Mouse (Mus musculus) erythroid progenitor cell, adult 5-6 weeks (primary cell): Measurements from ENCODE around the gene Ndufc1. TPM values are rescaled to one million over a fixed set of nuclear protein-coding genes. Genes with fewer than 3 reads are reported as not detected.
"Not testable (repeated sequence)": the region's sequence is repeated elsewhere in the genome, so short reads cannot be mapped to it uniquely, and the experiment has no call there.

Experiments
- ATAC-seq: replicated peaks from 2 replicates; pipeline ENCODE4 v1.8.0; 2016; ENCODE audit warnings: moderate number of reproducible peaks, mild to moderate bottlenecking, moderate TSS enrichment, inconsistent platforms; ENCODE audit not compliant: poor library complexity, low FRiP score, severe bottlenecking
- total RNA-seq, 2 experiments: library from RNA; stranded (forward) in 1 of 2; stranded (reverse) in 1 of 2; fragments of 150-400 nt in 1 of 2; fragments of 186-747, 209-891 nt in 1 of 2; gene quantifications; 2 replicates each; pipeline versions ENCODE4 v1.2.3 to v1.2.4; 2015 to 2017; ENCODE audit warnings: low replicate concordance in 2 of 2

Gene Ndufc1
- total RNA-seq (2015; ENCODE audit: low replicate concordance) = 34.2 and 67.1 TPM in 2 replicates
- 9.3 and 17.5 TPM in 2 replicates for total RNA-seq (2017; ENCODE audit: low replicate concordance)

GRCm38 (mm10) chr3:51408561-51409183 is at the start of gene Ndufc1:
Gene Ndufc1, minus strand, starts transcription at chr3:51408988.
- peak; percentile 98 for ATAC-seq

DNA sequence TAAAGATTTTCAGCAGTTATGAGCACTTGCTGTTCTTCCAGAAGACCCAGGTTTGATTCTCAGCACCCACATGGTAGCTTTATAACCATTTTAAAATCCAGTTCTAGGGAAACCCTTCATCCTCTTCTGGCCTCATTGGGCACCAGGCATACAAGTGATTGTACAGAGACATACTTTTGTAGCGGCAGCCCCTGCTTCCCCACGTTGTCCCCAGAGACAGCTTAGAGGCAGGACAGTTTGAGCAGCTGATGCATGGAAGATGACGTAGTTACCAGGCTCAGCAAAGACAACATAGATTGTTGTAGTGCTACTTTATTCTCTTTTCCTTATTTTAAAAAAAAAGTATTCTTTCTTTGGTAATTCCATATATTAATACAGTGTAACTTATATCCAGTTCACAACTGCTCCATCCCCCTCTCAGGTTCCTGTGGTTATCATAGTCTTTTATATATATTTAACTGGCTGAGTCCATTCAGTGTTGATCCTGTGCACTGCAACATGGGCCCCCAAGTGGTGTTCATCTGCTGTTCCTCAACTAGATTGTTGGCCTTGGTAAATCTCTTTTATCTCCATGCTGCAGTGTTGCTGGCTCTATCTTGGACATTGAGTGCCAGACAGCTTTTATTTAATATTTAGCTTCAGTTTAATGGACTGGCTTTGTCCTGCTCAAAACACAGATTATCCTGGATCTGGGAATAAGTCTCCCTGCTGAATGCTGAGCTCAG is 26.2 kb upstream of the Ndufc1 start:
- ATAC-seq = no peak

DNA sequence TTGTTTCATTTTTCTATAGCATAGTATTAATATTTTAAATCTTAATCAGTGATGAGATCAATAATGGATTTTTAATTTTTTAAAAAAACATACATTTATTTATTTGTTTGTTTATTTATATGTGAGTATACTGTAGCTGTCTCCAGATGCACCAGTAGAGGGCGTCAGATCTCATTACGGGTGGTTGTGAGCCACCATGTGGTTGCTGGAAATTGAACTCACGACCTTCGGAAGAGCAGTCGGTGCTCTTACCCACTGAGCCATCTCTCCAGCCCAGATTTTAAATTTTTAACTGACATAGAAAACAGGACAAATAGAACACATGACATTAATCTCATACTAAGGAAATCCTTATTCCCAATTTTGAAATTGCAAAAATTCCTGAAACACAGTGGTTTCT is 25.6 kb upstream of the Ndufc1 start:
- not testable (repeated sequence) for ATAC-seq

DNA sequence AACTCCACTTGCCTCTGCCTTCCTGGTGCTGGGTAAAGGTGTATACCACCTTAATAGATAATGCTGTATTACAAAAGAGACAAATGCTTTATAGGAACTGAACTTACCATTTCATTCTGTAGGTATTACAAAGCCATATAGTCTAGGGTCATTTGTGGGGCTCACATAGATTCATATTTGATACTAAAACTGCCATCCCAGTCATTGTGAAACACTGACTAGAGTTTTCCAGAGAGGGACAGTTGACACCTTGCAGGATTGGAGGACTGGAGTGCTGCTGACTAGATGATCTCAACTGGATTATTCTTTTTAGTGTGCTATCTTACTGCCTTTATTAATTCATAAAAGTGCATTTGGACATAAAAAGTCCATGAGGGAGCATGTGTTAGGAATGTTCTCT is 16.6 kb upstream of the Ndufc1 start:
- no peak for ATAC-seq

DNA sequence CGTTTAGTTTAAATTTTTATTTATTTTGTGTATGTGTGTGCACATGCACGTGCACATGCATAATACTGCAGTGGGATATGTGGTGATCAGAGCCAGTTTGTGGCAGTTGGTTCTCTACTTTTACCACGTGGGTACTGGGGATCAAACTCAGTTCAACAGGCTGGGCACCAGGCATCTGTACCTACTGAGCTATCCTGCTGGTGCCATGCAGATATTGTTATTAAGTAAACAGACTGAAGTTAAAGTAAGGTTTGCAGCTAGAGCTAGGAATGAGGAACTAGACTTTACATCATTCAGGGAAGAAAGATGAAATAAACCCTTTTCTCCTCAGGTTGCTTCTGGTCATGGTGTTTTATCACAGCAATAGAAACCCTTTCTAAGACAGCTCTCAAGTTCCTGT is 13.1 kb upstream of the Ndufc1 start:
- ATAC-seq = no peak

DNA sequence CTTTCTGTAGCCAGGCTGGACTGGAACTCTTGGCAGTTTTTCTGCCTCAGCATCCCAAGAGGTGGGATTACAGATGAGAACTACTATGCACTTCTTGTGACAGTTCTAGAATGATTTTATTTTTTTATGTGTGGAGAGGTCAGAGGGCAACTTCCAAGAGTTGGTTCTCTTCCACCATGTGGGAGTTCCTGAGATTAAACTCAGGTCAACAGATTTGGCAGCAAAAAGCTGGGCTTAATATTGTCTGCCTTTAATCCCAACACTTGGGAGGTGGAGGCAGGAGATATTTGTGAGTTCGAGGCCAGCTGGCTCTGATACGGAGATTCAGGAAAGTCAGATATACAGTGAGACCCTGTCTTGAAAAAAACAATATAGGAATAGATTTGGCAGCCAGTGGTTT is 9.2 kb upstream of the Ndufc1 start:
- ATAC-seq = no peak

GRCm38 (mm10) chr3:51417485-51417884 is 8.7 kb upstream of the Ndufc1 start:
- no peak for ATAC-seq

GRCm38 (mm10) chr3:51417135-51417458 is 8.3 kb upstream of the Ndufc1 start:
- ATAC-seq = 0 out of 2 replicates have a peak, but pooled peaks have one; percentile 2

DNA sequence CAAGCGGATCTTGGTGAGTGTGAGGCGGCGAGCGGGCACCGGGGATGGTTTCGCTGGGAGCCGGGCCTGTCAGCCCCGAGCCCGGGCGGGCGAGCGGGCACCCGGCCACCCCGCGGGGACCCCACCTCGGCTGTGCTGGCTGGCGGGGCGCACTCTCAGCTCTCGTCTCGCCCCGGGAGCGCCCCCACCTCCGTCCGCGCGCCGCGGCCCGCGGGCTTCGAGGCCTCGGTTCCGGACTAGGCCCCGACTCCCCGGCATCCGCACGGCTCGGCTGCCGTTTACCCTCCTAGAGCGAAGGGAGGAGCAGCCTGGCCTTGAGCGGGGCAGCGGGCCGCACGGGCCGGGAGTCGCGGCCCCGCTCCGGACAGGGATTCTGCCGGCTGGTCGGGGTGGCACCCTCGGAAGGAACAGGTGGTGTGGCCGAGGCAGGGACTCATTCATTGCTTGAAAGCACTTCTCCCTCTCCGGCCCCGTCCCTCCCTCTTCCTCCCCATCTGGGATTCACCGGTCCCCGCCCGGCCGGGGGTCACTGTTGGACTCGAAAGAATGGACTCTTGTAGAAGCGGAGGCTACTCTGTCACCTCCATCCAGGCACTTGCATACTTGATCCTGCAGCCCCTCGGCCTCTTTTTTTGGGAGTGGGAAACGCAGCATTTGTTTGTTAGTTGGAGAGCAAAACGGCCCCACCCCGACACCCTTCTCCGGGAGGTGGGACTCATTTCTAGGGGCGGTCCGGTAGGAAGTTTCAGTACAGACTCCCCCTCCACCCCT is 7.8 kb upstream of the Ndufc1 start:
- peak; percentile 28; the same call in 1 of the 2 replicates for ATAC-seq

- peak; percentile 60 for ATAC-seq
Measured at GRCm38 (mm10) chr3:51416073-51416363, 7.2 kb upstream of the Ndufc1 start.

GRCm38 (mm10) chr3:51415098-51416072 is 6.6 kb upstream of the Ndufc1 start, which contains the start of gene Naa15:
Gene Naa15, plus strand, starts transcription at chr3:51415148.
- ATAC-seq = peak; percentile 97

GRCm38 (mm10) chr3:51413276-51413675 is 4.5 kb upstream of the Ndufc1 start:
- ATAC-seq = no peak

DNA sequence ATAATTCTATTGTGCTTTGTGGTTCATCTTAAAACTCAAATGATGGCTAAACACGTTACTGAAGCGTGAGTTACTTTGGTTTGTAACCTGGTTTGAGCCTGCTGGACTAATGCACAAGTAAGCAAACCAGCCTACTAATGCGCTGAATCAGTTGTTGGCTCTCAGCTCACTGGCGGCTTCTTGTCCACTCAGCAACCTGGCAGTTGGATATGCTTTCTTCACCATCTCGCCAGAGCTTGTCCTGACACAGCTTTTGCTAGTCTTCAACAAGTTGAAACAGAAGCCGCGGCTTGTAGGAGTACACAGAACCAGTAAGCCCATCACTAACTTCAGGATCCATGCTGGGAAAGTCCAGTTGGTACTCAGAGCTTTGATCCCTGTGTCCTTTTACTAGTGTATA is 3.7 kb upstream of the Ndufc1 start:
- no peak for ATAC-seq

GRCm38 (mm10) chr3:51407870-51408560 is 773 bp downstream of the Ndufc1 start:
- peak; percentile 40 for ATAC-seq

DNA sequence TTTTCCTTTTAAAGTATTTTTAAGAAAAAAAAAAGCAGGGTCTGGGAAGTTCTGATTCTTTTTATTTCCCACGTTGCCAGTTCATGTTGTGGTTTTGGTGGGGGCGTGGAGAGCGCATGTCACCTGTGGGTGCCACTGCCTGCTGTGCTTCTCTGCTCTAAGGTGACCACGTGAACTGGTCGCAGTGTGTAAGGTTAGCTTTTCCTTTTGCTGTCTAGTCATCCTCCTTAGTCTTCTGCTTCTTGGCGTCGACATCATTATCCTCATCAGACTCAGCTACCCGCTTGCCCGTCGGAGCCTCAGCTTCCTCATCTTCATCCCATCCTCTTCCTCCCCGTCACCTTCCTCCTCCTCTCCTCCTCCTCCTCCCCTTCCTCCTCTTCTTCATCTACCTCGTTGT is 6.2 kb downstream of the Ndufc1 start:
- no peak for ATAC-seq

DNA sequence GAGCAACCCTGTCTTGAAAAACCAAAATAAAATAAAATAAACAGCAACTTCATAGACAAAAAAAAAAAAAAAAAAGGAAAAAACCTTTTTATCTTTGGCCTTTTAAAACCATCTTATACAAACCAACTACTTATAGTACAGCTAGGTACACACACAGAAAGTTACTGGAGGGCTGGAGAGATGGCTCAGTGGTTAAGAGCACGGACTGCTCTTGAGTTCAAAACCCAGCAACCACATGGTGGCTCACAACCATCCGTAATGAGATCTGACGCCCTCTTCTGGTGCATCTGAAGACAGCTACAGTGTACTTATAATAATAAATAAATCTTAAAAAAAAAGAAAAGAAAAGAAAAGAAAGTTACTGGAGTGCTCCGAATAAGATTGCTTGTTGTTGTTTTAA is 6.7 kb downstream of the Ndufc1 start:
- not testable (repeated sequence) for ATAC-seq

- ATAC-seq = no peak
Measured at GRCm38 (mm10) chr3:51400682-51401081, 8.1 kb downstream of the Ndufc1 start.

- no peak for ATAC-seq
Measured at GRCm38 (mm10) chr3:51399531-51399930, 9.3 kb downstream of the Ndufc1 start.

DNA sequence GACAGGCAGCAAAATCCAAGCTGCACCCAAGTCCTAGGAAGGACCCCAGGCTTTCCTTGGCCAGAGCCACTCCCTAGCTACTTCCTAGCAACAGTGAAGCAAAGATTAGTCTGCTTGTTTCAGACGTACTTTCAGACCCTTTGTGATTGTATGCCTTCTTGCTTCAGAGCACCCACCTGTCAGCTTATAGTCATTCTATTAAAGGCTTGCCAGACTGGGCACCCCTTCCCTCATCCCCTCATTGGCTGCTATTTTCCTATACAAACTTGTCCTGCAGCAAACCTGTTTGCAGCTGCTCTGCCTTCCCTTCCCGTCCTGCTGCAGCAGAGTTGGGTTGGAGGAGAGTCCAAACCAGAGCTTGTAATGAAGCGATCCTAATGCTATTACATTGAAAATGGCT is 10.1 kb downstream of the Ndufc1 start:
- no peak for ATAC-seq
